Mouse (Mus musculus): Measurements from ENCODE around the gene Trpm4.
A peak's percentile ranks its signal among the peaks of the same experiment; 100 is the strongest.

Trpm4 gene

DNA sequence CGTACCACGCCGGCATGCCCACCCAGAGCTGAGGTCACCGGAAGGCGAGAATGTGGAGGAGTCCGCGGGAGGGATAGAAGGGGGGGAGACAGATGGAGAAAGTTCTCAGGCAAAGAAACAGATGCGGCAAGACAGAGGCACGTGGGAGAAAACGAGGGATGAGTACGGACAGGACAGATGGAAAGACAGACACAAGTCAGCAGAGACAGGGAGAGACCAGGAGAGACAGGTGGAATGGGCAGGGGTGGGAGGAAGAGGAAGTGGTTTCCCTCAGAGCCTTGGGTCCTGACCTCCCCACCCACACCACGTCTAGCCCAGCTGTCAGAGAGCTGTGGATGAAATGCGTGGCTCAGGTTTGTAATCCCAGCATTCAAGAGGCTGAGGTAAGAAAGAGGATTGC is 13.3 kb upstream of the Trpm4 start:
- no peak for DNase-seq (ENCODE audit: low spot score)

DNA sequence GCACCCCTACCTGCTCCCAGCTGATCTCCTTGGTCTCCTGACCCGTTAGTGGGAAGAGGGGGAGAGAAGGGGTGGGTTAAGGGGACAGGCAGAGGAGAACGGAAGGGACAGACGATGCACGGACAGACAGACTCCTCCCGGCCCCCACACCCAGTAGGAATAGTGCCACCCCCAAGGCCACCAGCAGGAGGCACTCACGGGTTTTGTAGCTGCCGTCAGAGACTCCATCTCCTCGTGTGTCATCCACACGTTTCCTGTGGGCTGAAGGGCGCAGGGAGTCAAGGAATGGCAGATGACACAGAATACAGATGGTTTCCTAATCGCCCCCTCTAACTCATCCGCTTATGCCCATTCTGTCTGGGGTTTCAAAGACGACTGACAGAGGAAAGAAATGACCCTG is 10.0 kb upstream of the Trpm4 start:
- DNase-seq (ENCODE audit: low spot score) = peak; percentile 57

DNA sequence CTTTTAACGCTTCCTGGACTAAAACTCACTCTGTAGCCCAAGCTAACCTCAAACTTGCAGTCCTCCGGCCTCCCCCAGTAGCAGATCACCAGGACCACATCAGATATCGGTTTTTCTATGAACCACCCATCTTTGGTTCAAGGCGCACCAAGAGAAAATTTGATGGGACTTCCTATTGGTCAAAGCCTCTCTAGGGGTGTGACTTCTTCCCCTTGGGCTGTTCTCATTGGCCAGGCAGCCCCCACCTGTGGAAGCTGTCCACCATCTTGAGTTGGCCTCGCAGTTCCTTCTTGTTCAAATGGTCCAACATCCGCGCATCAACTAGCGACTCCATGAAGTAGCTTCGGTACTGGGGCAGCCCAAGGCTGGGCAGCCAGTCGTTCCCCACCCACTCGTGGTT is 8.5 kb upstream of the Trpm4 start:
- no peak for DNase-seq (ENCODE audit: low spot score)

DNA sequence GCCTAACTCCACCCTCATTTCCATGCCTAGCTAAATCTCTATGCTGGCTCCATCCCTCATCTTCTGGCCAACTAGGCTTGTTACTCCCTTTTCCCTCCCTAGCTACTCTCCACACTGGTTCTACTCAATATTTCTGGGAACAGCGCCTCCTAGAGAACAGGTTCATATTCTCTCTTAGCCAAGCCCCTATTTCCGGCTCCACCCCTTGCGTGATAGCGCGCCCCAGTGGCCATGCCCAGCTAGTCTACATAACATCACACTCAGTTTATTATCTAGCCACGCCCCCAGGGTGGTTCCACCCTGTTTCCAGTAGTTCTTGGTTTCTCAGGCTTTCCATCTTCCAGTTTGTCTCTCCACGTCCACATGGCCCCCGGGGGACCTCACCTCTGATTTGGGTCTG is 7.7 kb upstream of the Trpm4 start:
- peak; percentile 92 for DNase-seq (ENCODE audit: low spot score)

DNA sequence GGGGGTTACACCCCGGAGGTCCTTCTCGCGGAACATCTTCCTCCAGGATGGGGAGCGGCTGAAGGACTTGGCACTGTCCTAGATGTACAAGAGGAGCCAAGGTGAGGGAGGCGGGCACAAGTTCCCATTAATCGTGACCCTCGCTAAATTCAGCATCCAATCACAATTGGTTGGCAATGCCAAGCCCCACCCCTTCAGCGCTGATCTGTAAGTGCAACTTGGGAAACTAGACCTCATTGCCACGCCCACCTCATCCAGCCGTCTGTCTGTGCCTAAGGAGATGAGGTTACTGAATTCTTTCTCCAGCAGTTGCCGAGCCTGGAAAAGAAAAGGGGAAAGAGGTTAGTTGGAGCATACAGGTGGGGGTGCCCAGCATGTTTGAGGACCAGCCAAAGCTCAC is 7.1 kb upstream of the Trpm4 start:
- peak; percentile 72 for DNase-seq (ENCODE audit: low spot score)

DNA sequence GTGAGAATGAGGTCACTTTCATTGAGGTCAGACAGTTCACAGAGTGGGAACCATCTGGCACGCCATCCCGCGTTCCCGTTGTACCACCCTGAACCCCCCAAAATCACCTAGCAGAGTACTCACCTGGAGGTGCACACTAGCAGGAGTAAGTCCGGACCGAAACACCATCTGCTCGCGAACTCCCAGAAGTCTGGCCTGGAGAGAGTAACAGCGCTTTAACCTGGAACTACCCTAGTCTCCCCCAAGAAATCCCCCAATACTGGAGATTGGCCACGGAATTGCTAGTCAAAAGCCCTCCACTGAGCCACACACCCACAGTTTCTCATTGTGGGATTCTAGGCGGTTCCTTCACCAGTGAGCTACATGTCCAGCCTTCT is 6.5 kb upstream of the Trpm4 start:
- DNase-seq (ENCODE audit: low spot score) = no peak

DNA sequence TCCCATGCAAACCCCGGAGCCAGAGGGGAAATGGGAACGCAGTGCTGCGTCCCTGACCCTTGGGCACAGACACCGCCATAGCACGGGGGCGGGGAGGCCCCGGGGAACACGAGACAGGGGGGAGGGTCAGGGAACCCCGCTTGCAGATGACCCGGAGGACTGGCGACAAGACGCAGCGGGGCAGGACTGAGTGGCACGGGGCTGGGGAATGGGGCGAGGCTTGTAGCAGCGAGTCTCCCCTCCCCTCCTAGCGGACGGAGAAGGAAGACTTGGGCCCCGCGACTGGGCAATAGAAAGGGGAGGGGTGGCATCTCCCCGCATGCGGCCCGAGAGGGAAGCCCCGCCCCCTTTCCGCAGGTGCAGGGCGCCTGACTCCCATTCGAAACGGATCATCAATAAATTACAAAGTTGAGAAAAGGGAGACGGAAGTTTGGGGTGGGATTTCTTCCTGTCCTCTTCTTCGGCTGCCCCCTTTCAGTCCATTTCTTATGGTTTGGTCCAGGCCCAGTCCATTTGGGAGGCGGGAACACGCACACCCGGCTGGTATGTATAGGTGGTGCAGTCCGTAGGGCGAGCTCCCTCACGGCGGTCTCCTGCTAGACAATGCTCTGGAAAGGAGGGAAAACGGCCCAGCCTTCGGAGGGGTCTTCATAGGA is 6.0 kb upstream of the Trpm4 start:
- DNase-seq (ENCODE audit: low spot score) = peak; percentile 84

DNA sequence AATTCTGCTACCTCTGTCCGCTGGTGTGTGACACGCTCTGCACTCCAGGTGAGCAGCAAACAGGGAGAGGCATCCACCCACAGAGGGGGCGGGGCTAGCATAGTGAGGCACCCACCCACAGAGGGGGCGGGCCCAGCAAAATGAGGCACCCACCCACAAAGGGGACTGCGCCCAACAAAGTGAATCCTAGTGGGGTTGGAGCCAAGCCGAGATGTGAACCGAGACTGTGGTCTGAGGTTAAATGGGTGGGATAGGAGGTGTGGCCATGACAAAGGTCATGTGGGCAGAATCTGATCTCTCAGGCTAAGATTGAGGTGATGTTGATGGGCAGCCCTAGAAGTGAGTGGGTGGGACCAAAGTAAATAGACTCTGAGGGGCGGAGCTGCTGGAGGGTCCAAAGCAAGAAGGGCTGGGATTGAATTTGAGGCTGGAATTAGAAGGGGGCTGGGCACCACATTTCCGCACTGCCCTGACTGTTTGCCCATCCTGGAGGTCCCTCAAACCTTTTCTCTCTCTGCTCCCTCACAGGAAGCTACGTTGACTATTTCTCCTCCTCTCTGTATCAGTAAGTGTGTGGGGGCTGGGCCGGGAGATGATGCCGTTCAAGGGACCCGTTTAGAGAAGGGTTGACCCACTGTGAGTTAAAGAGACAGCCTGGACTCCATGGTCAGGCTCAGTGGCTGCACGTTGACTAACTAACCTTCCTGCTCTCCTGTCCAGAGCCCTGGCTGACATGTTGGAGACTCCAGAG is 4.8 kb upstream of the Trpm4 start:
- DNase-seq (ENCODE audit: low spot score) = peak; percentile 42

DNA sequence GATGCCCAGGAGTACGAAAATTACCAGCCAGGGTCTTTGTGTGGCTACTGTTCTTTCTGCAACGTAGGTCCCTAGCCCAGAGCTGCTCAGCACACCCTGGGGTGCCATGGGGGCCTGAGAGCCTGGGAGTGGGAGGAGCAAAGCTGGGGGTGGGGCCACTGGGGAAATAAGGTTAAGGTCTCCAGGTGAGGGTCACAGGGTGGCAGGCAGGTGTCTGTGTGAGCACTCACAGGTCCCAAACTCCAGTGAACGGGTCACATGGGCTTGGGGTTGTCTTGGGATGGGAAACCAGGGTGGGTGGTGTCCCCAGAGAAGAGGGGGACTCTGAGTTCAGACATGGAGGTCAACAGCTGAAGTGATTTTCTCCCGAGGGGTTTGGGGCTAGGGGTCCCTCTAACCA is 3.9 kb upstream of the Trpm4 start:
- no peak for DNase-seq (ENCODE audit: low spot score)

DNA sequence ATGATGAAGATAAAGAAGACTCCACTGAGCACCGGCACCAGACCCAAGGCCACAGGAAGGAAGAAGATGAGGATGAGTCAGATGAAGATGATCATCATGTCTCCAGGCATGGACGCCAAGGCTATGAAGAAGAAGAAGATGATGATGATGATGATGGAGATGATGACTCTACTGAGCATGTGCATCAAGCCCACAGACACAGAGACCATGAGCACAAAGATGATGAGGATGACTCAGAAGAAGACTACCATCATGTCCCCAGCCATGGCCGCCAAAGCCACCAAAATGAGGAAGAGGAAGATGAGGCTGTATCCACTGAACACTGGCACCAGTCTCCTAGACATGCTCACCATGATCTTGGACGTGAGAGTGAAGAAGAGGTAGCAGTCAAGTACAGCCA is 2.7 kb upstream of the Trpm4 start:
- no peak for DNase-seq (ENCODE audit: low spot score)

DNA sequence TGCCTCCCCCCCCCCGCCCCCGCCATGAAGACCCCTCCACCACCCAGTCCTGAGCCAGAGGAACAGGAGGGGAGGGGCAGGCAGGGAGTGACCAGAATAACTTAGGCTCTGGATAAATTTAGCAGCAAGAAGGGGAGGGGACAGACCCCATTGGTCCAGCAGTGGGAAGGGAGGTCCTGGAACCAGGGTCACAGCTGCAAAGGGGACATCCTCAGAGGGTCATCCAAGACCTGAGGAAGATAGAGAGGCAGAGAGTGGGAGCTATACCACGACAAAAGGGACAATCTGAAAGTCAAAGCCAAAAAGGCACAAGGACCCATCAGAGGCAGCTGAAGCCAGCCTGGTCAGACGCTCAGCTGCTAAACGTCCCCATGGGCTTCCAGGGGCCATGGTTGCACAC is 1.5 kb upstream of the Trpm4 start, which contains the start of gene Hrc:
Gene Hrc (plus strand): TSS at position 235 of the 400 bp plus-strand sequence.
- DNase-seq (ENCODE audit: low spot score) = no peak

DNA sequence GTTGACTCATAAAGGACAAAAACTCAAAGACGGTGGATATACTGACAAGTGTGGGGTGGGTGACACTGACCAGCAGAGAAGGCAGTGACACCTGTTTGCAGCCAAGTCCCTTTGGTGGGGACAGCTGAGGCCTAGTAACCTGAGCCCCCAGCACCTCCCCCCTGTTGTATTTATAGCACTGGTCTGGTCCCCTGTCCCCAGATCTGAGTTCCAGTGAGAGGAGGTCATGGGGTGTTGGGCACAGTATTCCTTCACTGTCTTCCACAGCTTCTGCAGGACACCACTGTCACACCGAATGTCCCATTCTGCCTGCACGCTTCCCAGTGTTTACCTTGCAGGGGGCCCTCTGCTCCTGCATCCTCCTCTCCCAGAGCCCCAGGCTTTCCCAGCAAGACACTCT is 1.0 kb upstream of the Trpm4 start:
- no peak for DNase-seq (ENCODE audit: low spot score)

DNA sequence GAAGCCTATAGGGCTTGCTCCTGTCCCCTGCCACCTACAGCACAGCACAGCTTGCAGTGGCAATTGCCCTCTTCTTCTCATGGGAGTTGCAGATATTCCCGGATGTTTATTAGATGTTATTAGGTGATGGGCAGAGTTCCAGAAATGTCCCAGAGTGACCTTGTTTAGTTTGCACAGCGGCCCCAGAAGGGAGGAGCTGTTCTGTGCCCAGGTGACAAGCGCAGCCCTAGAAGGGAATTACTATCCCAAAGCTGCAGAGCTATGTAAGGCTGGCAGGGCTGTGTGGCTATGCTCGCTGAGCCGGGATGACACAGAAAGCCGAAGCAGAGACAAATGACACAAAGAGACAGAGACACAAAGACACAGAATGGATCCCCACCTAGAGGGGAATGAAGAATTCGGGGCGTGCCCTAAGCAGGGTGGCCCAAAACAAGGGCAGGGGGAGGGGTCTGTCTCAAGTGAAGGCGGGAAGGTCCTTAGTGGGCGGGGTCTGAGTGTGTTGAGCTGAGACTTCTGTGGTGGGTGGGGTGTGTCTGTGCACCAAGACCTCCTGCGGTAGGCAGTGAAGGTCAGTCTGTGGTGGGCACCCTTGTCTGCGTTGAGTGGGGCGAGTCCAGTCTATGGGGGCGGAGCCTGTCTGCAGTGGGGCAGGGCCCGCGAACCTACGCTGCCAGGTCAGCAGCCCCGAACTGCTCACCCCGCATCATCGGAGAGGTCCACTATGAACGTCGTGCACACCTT is 725 bp downstream of the Trpm4 start:
- DNase-seq (ENCODE audit: low spot score) = peak; percentile 77

DNA sequence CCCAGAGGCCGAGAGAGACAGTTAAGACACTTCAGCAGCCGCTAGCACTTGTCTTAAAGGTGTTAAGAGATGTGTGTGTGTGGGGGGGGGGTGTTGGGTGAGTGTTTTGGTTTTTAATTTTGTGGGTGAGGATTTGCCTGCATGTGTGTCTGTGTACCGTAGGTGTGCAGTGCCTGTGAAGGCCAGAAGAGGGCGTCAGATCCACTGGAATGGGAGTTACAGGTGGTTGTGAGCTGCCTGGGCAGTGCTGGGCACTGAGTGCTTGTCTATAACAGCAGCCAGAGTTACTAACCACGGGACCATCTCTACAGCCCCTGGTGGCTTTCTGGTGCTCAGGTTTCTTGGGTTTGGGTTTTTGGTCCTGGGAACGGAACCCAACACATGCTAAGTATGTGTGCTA is 2.1 kb downstream of the Trpm4 start:
- DNase-seq (ENCODE audit: low spot score) = no peak

DNA sequence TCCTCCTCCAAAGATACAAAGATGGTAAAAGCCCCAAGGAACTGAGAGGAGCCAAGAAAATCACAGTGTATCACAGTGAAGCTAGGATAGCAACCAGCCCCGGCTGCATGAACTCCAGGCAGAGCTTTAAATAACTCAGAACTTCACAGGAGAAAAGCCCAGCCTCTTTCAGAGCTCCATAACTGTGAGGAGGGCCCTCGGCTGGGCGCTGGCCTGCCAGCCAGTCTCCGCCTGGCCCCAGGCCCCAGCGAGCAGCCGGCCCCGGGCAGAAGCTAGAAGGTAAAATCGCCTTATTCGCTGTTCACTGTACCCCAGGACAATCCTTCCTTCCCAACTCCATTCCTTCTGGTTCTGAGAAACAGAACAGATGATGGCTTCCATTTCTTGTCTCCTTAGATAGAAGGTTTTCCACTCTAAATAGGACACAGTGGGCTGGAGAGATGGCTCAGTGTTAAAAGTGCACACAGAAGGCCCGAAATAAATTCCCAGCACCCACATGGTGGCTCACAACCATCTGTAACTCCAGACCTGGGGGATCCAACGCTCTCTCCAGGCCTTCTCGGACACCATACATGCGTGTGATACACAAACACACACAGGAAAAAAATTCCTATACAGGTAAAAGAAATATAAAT is 4.6 kb downstream of the Trpm4 start:
- DNase-seq (ENCODE audit: low spot score) = no peak

DNA sequence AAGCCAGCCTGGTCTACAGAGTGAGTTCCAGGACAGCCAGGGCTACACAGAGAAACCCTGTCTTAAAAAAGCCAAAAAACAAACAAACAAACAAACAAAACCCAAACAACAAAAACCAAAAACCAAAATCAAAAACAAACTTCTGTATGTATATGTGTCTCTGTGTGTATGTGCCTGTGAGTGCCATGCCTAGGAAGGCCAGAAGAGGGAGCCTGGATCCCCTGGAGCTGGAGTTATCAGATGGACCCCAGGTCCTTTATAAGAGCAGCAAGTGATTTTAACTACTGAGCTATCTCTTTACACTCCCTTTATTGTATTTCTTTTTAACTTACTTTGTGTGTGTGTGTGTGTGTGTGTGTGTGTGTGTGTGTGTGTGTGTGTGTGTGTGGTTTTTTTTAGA is 7.8 kb downstream of the Trpm4 start:
- no peak for DNase-seq (ENCODE audit: low spot score)

DNA sequence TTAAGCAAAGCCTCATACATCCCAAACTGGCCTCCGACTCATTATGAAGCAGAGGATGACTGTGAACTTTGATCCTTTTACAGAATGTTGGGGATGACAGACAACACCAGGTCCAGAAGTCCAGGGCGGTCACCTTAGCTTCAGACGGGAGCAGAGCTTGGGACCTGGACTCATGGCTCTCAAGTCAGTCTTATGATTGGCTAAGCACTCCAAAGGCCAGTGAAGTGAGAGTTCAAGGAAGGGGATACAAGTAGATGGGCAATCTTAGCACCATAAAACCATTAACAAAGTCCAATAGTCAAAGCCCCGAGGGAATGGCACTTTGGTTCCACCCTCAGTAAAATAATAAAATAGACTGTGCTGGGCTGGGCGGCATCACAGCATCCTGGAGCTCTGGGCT is 10.5 kb downstream of the Trpm4 start:
- DNase-seq (ENCODE audit: low spot score) = no peak

DNA sequence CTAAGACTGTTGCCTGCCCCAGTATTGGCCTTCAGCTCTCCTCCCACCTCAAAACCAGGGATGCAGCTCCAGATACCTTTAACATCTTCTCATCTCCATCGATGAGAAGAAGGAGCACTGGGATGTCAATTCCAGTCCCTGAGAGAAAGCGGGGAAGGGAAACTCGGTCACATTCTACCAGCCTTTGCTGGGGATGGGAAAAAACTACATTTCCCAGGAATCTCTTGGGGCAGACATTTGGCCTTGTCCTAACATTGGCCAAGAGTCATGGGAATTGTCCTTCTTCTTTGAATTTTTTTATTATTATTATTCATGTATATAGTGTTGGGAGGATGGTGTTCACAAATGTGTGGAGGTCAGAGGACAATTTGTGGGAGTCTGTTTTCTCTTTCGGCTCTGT is 11.3 kb downstream of the Trpm4 start:
- no peak for DNase-seq (ENCODE audit: low spot score)

DNA sequence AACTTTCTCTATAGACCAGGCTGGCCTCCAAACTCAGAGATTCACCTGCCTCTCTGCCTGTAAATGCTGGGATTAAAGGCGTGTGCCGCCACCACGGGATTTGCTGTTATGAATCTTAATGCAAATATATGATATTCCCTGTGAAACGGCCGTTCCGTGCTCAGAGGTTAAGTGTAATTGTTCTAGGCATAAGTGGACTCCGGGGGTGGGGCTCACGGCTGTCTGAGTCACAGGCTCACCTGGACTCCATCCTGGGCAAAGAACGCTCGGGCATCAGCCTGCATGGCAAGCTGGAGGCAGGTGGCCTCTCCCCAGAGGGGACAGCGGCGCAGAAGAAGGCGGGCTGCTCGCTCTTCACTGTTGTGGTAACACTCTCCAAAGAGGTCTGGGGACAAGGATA is 17.0 kb downstream of the Trpm4 start:
- DNase-seq (ENCODE audit: low spot score) = no peak

DNA sequence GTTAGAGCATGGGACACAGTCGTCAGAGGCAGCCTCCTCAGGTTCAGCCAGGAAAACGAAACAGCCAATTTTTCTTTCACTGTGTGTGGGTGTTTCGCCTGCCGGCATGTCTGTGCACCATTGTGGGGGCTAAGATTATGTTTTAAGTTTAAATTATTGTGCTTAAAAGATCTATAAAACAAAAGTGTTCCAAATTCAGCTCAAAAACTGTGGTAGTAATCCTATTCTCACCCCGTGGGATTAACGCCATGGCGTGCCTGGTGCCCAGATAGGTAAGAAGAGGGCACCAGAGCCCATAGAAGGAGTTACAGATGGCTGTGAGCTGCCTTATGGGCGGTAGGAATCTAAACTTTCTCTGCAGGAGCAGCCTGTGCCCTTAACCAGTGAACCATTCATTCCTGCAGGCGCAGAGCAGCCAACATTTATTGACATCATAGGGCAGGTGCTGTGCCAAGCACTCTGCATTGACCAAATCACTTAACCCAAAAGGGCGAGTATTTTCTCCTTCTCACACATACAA is 18.3 kb downstream of the Trpm4 start:
- no peak for DNase-seq (ENCODE audit: low spot score)

DNA sequence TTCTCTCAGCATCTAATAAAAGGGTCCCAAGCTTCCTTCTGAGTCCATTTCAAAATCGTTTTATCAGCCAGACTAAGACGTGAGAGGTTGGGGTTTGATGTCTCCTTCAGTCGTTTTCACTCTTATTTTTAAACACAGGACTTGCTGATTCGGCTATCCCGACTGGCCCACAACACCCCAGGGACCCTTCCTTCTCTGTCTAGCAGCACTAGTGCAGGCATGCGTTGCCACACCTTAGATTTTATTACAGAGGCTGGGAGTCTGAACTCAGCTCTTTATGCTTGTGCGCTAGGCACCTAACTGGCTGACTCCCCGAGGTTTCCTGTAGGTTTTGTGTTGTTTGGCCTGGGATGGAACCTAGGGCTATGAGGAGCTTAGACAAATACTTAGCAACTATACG is 20.1 kb downstream of the Trpm4 start:
- no peak for DNase-seq (ENCODE audit: low spot score)

DNA sequence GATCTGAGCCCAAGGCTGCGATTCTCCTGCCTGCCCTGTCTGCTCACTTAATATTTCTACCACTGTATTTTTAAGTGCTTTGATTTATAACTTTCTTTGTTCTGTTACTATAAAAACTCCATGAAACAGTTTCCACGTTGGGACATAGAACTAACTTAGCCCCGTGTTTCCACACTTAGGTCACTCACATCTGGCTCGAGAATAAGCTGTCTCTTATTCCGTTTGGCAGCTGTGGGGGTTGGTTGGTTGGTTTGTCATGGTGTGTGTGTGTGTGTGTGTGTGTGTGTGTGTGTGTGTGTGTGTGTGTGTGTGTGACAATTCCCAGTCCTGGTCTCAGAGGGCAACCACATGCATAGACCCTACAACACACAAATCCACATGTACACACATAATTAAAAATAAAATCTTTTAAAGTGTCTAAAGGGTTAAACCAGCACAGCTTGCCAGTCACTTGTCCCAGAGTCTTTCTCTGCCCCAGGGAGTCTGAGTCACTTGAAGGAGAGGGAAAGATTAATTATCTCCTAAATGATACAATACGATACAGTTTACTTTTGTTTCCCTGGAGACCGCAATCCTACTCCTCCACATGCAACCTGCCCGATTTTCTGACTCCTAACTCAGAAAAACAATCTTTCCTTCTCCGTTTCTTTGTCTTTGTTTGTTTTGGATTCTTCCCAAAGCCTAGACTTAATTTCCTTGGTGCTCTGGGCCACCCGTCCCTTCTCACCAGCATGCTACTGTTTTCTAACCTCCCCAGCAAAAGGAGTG is 20.7 kb downstream of the Trpm4 start:
- DNase-seq (ENCODE audit: low spot score) = no peak

Data from retina, embryonic 14.5 days (tissue).